Mouse (Mus musculus) lung, postnatal 0 days (tissue): ENCODE measurements around the gene Simc1. TPM values are rescaled to one million over a fixed set of nuclear protein-coding genes. Genes with fewer than 3 reads are reported as not detected.

ENCODE experiments used
- ATAC-seq: fragments of 200-750 bp; cut with Nextera tagmentation; 2 replicates; pipeline ENCODE4 v1.8.0; 2017; ENCODE audit warnings: moderate library complexity
- DNase-seq: peaks from one replicate; pipeline ENCODE4 v3.0.0-alpha.2; 2016; ENCODE audit warnings: low spot score
- H3K27ac ChIP-seq: fragments of 300-500 bp; sonication (generic); 2 replicates; pipeline ENCODE4 v1.5.1; 2014; ENCODE audit warnings: antibody characterized with exemption, mild to moderate bottlenecking, low read length, mixed read lengths
- H3K27me3 ChIP-seq: fragments of 300-500 bp; sonication (generic); replicated peaks from 2 replicates; pipeline ENCODE4 v1.6.1; 2014; ENCODE audit warnings: low read length, mixed read lengths; ENCODE audit not compliant: insufficient read depth
- H3K36me3 ChIP-seq: fragments of 300-500 bp; sonication (generic); 2 replicates; pipeline ENCODE4 v1.6.1; 2014; ENCODE audit warnings: low read length, mixed read lengths; ENCODE audit not compliant: insufficient read depth
- H3K4me1 ChIP-seq: fragments of 300-500 bp; sonication (generic); 2 replicates; pipeline ENCODE4 v1.6.1; 2014; ENCODE audit warnings: antibody characterized with exemption, low read depth, low read length, mixed read lengths; ENCODE audit not compliant: insufficient read depth
- H3K4me2 ChIP-seq: fragments of 300-500 bp; sonication (generic); replicated peaks from 2 replicates; pipeline ENCODE4 v1.6.1; 2014; ENCODE audit warnings: low read depth, mild to moderate bottlenecking, low read length, moderate library complexity, mixed read lengths
- H3K4me3 ChIP-seq: fragments of 300-500 bp; sonication (generic); 2 replicates; pipeline ENCODE4 v1.5.1; 2014; ENCODE audit warnings: low read depth, low read length
- H3K9ac ChIP-seq: fragments of 300-500 bp; sonication (generic); replicated peaks from 2 replicates; pipeline ENCODE4 v1.6.1; 2014; ENCODE audit warnings: low read depth, mild to moderate bottlenecking
- H3K9me3 ChIP-seq: fragments of 300-500 bp; sonication (generic); 2 replicates; pipeline ENCODE4 v1.6.1; 2016; ENCODE audit warnings: low read length, mixed read lengths
- CTCF ChIP-seq: IDR thresholded peaks from 2 replicates; pipeline ENCODE4 v1.5.1; 2016; ENCODE audit warnings: antibody characterized with exemption, mild to moderate bottlenecking
- EP300 ChIP-seq: IDR thresholded peaks from 2 replicates; pipeline ENCODE4 v1.6.1; 2016; ENCODE audit warnings: antibody characterized with exemption, mild to moderate bottlenecking, control low read depth
- WGBS: fragments of 180-500 bp; shearing (Covaris S2); extraction: QIAGEN DNeasy Blood & Tissue Kit; methylation state at CpG from one replicate; pipeline ENCODE4 v1.1.7; 2014; 5-methylcytosine and 5-hydroxymethylcytosine counted together
- polyA plus RNA-seq: library from polyadenylated mRNA; unstranded; fragments of >200 nt; fragmentation: Nextera tagmentation; extraction: Ambion mirVana; gene quantifications from 2 replicates; pipeline ENCODE4 v1.2.1, GENCODE M21; 2015

Simc1 gene
- polyA plus RNA-seq, 1 experiment from 2014 or later = 2.6 TPM

DNA sequence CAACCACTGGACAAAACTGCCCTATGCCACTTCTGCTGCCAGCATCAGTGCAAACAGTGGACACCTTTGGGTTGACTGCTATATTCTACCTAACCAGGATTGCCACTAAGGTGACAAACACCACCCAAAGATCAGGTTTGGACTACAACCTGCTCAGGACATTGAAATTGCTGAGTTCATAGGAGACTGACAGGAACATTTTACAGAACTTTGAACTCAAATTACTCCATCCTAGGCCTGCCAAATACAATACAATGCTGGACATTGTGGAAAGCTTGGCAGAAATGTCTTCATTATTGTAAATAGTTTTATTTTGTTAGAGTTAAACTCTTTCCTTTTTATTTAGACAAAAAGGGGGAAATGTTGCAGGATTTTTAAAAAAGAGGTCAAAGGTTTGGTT lies 17.6 kb downstream of the Simc1 start:
- no peak for TF ChIP-seq CTCF
- no peak for TF ChIP-seq EP300
- ATAC-seq (no peak), DNase-seq (no peak)
- Histone ChIP-seq H3K36me3 (no peaks in the 10 kb centered on the region; the same call in none of the 2 replicates), H3K4me1 (no peaks in the 10 kb centered on the region), H3K27ac (no peak overlapping the region), H3K9me3 (no peaks in the 10 kb centered on the region), H3K4me3 (no peak overlapping the region), H3K27me3 (no peaks in the 10 kb centered on the region), H3K9ac (no peak overlapping the region), H3K4me2 (no peak overlapping the region)

DNA sequence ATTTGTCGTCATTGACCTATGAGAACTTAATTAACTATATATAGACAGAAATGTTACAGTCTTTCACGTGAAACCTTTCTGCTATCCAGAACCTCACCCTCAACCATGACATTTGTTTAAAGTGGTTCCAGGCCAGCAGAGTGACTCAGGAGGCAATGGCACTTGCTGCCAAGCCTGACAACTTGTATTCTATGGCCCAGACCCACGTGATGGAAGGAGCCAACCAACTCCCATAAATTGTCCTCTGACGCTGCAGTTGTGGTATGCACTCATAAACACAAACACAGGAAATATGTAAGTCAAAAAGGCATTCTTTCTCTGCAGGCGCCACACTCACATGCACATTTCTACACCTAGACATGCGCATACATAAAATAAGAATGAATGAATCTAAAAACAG lies 23.6 kb downstream of the Simc1 start:
- H3K36me3 ChIP-seq = no peaks in the 10 kb centered on the region; the same call in none of the 2 replicates
- no peak for DNase-seq
- 80% methylated on average over 6 of the region's 6 CpGs for WGBS

DNA sequence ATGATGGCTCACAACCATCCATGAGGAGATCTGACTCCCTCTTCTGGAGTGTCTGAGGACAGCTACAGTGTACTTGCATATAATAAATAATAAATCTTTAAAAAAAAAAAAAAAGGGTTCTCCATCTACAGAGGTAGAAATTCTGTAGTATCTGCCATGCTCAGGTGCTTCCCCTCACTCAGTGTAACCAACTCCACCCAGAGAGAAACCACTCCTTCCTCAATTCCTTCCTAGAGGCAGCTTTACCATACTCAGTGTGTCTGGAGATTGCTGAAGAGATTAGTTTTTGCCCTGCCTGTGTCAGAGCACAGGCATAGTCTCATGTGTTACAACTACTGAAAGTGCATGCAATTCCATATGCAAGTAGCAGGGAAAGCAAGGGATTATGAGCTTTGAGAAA lies 28.6 kb downstream of the Simc1 start:
- H3K36me3 ChIP-seq = peaks cover 3% of the 10 kb centered on the region; the same call in 1 of the 2 replicates
- ATAC-seq (no peak), DNase-seq (no peak)
- no peak overlapping the region for H3K27ac ChIP-seq
- no peaks in the 10 kb centered on the region for H3K4me1 ChIP-seq
- H3K4me2 ChIP-seq = no peak overlapping the region
- no peak overlapping the region for H3K4me3 ChIP-seq
- H3K9ac ChIP-seq = no peak overlapping the region
- H3K27me3 ChIP-seq = no peaks in the 10 kb centered on the region
- TF ChIP-seq CTCF = no peak
- TF ChIP-seq EP300 = no peak
- no peaks in the 10 kb centered on the region for H3K9me3 ChIP-seq

More for the DNA sequence above, 23.6 kb downstream of the Simc1 start:
- Histone ChIP-seq H3K9me3 (no peaks in the 10 kb centered on the region), H3K4me3 (no peak overlapping the region), H3K4me2 (no peak overlapping the region), H3K4me1 (no peaks in the 10 kb centered on the region), H3K27me3 (no peaks in the 10 kb centered on the region), H3K9ac (no peak overlapping the region), H3K27ac (no peak overlapping the region)
- TF ChIP-seq EP300 = no peak
- no peak for TF ChIP-seq CTCF
- no peak for ATAC-seq

DNA sequence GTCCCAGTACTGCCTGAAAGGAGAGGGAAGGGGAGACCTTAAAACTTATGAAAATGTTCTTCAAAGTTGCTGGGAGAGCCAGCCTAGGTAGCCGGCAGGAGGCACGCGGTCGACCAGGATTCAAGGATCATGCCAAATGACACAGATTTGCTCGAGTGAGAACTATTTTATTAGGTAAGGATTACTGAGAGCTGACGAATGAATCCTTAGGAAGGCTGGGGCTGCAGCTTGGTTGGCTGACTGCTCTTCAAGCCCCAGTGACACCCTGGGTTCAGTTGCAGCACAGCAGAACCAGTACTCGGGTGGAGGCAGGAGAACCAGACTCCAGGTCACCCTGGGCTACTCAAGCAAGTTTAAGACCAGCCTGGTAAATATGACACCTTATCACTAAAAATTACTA lies 44.5 kb downstream of the Simc1 start:
- no peak for ATAC-seq
- H3K36me3 ChIP-seq = peaks cover 8% of the 10 kb centered on the region; the same call in 1 of the 2 replicates
- WGBS = 82% methylated on average over 7 of the region's 7 CpGs

DNA sequence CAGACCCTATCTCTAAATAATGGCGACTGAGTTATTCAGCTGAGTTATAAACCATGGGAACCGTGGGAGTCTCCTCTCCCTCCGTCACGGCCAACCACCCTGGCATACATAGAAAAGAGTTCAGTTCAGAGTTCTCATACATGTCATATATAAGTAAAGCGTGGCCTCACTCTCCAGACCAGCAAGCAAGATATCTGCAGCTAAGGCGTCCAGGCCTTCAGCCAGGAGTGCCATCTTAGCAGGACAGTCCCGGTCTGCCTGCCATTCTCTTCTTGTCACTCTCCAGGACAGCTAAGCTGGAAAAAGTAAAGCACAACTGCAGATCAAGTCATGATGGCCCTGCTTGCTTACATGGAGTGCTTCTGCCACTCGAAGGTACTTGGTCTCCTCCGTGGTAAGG lies 52.6 kb downstream of the Simc1 start:
- peaks cover 55% of the 10 kb centered on the region for H3K36me3 ChIP-seq
- H3K4me2 ChIP-seq = no peak overlapping the region
- ATAC-seq = no peak
- no peak for TF ChIP-seq EP300
- H3K4me1 ChIP-seq = no peaks in the 10 kb centered on the region
- H3K27me3 ChIP-seq = no peaks in the 10 kb centered on the region
- no peak for DNase-seq
- H3K4me3 ChIP-seq = no peak overlapping the region
- WGBS = 92% methylated on average over 9 of the region's 9 CpGs
- no peak overlapping the region for H3K9ac ChIP-seq
- no peaks in the 10 kb centered on the region for H3K9me3 ChIP-seq
- H3K27ac ChIP-seq = no peak overlapping the region

More for the DNA sequence above, 44.5 kb downstream of the Simc1 start:
- no peak overlapping the region for H3K27ac ChIP-seq
- no peak overlapping the region for H3K4me2 ChIP-seq
- H3K4me3 ChIP-seq = no peak overlapping the region
- H3K4me1 ChIP-seq = no peaks in the 10 kb centered on the region
- H3K27me3 ChIP-seq = no peaks in the 10 kb centered on the region
- no peak for DNase-seq
- H3K9me3 ChIP-seq = no peaks in the 10 kb centered on the region
- TF ChIP-seq EP300 (no peak), CTCF (no peak)
- no peak overlapping the region for H3K9ac ChIP-seq

DNA sequence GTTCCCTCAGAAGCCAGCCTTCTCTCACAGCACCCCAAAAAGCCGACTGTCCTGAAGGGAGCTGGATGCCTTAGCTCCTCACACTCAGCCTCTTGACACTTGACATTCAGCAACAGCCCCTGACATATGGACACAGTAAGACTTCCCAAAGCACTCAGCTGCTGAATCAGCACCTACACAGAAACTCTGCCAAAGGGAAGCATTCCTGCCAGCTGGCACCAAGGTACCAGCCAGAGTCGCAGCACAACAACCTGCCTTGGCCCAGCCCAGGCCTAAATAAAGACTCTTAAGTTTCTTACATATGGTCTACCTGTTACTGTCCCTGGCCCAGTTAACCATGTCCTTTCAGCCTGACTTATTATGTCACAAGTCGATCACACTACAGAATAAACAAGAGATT lies 53.2 kb downstream of the Simc1 start:
- Histone ChIP-seq H3K9ac (no peak overlapping the region), H3K4me2 (no peak overlapping the region), H3K36me3 (peaks cover 59% of the 10 kb centered on the region), H3K4me3 (no peak overlapping the region), H3K4me1 (no peaks in the 10 kb centered on the region), H3K27me3 (no peaks in the 10 kb centered on the region), H3K27ac (no peak overlapping the region), H3K9me3 (no peaks in the 10 kb centered on the region)
- TF ChIP-seq CTCF = no peak
- no peak for TF ChIP-seq EP300
- DNase-seq (no peak), ATAC-seq (no peak)
- 89% methylated on average over 3 of the region's 3 CpGs for WGBS

DNA sequence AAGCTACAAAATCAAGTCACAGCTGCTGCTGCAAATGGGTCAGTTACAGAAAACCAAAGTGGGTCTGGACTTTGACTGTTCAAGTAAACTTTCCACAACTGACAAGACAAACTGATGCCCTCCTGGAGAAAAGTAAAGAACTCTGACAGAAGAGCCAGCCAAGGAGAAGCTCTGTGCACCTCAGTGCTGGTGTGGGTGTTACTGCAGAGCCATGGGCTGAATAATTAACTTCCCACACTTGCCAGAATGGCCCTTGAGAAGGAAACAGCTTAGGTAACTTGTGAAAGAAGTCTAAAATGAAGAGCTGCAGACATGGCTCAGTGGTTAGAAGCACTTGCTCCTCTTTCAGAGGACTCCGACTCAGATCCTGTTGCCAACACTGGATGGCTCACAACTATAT lies 54.1 kb downstream of the Simc1 start:
- Histone ChIP-seq H3K27ac (no peak overlapping the region), H3K9ac (no peak overlapping the region), H3K4me2 (no peak overlapping the region), H3K4me3 (no peak overlapping the region), H3K27me3 (no peaks in the 10 kb centered on the region), H3K4me1 (no peaks in the 10 kb centered on the region), H3K36me3 (peaks cover 54% of the 10 kb centered on the region), H3K9me3 (no peaks in the 10 kb centered on the region)
- no peak for DNase-seq
- TF ChIP-seq CTCF (no peak), EP300 (no peak)
- ATAC-seq = no peak
- WGBS = 80% methylated on average over 1 of the region's 1 CpGs
